Mouse (Mus musculus) bone marrow macrophage, adult 2 months (primary cell): Measurements from ENCODE around the gene Dpm1. TPM values are rescaled to one million over a fixed set of nuclear protein-coding genes. Genes with fewer than 3 reads are reported as not detected.

ENCODE experiments used
- H3K27ac ChIP-seq: 2 replicates; pipeline ENCODE4 v1.5.1; 2012; ENCODE audit warnings: low read depth, low read length; ENCODE audit not compliant: insufficient read depth
- H3K4me1 ChIP-seq: 2 replicates; pipeline ENCODE4 v1.6.1; 2012; ENCODE audit warnings: low read length; ENCODE audit not compliant: control insufficient read depth, insufficient read depth
- H3K4me3 ChIP-seq: 2 replicates; pipeline ENCODE4 v1.5.1; 2012; ENCODE audit warnings: mild to moderate bottlenecking, low read length, moderate library complexity; ENCODE audit not compliant: insufficient read depth
- CTCF ChIP-seq: IDR thresholded peaks from 2 replicates; pipeline ENCODE4 v1.5.1; 2012; ENCODE audit warnings: low read depth, mild to moderate bottlenecking, low read length, moderate library complexity
- POLR2A ChIP-seq: IDR thresholded peaks from 2 replicates; pipeline ENCODE4 v1.6.1; 2012; ENCODE audit warnings: mild to moderate bottlenecking, low read depth, low read length, borderline replicate concordance
- polyA plus RNA-seq: library from polyadenylated mRNA; stranded (reverse); fragments of >200 nt; gene quantifications from 2 replicates; pipeline ENCODE4 v1.2.4, GENCODE M21; 2012; ENCODE audit not compliant: missing spikeins, insufficient read depth, insufficient read length

The Dpm1 gene
- polyA plus RNA-seq = 94.1 and 124 TPM in 2 replicates

DNA sequence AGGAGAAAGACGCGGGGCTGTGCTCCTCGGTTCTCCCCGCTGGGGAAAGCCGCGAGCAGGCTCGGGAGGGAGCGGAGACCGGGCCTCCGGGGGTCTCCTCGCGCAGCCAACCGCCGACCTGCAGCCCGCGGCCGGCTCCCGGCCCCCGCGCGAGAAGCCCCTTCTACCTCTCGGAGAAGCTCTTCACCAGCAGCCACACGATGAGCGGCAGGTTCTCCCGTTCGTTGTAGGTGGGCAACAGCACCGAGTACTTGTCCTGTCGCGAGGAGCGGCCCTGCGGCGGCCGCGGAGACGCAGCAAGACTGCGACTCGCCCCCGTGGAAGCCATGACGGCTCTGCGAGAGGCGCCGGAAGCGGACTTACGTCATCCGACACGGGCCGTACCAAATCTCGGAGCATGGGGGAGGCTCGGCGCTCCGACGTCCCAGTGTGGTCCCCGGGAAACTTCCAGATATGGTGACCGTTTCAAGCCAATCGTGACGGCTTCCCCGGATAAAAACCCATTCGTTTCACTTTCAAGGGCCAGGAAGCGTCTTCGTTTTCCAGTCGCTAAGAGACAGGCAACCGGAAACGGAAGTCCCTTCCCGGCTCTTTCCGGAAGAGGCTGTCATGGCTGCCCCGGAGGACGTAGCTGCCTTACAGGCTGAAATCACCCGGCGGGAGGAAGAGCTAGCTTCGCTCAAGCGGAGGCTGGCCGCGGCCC, at the start of gene Dpm1, which contains the start of the genes Gm20716 and Mocs3:
Dpm1 (minus strand) TSS at position 566 of the 703 bp plus-strand sequence.
Gm20716 (minus strand) TSS at position 339 of the 703 bp plus-strand sequence.
Mocs3 (plus strand) TSS at position 597 of the 703 bp plus-strand sequence.
- Histone ChIP-seq H3K4me3 (peak within 1 kb of the TSS; percentile 80), H3K4me1 (peaks cover 18% of the 10 kb centered on the region), H3K27ac (peak within 1 kb of the TSS; percentile 93)
- TF ChIP-seq CTCF (no peak), POLR2A (no peak)

DNA sequence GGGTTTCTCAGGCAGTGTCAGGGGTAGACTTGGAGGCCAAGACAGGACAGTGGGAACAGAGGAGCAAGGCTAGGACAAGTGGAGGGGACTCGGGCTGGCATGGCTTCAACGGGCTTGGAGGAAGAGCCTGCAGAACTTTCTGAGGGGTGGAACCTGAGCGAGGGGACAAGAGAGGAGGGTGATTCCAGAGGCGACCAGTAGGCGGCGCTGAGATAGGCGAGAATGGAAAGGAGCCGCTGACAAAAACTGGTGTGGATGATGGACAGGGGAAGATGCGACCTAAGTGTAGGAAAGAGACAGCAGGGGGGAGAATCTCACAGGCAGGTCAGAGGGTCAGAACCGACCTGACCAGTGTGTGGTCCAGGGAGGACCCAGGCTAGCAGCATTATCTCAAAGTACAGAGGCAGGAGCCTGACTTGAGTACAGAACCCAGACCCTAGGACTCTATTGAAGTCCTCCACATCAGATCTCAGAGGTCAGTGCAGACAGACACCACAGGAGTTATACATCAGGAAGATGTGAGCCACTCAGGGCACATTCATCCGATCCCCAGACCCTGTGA, 44.1 kb upstream of the Dpm1 start:
- Histone ChIP-seq H3K4me1 (no peaks in the 10 kb centered on the region), H3K27ac (no peak overlapping the region), H3K4me3 (no peak overlapping the region)
- TF ChIP-seq CTCF (peak; percentile 94), POLR2A (no peak)

DNA sequence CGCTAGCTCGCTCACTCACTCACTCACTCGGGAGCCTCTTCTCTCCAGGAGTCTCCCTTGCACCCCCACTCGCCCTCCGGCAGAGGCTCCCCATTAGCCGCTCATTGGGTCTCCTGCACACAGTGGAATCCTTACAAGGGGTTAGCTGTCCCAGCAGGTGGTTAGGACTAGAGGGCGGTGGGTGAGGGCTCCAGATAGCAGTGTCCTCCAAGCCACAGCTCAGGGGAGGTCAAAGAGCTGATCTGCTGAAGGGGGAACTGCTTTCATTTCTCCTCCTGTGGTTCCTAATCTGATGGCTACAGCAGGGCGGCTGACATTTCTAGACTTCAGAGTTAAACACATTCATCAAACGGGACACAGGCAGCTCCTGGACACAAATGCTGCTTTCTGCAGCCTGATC, 43.0 kb upstream of the Dpm1 start:
- Histone ChIP-seq H3K4me3 (peak overlapping the region; percentile 23), H3K27ac (no peak overlapping the region), H3K4me1 (no peaks in the 10 kb centered on the region)
- TF ChIP-seq POLR2A (no peak), CTCF (no peak)

DNA sequence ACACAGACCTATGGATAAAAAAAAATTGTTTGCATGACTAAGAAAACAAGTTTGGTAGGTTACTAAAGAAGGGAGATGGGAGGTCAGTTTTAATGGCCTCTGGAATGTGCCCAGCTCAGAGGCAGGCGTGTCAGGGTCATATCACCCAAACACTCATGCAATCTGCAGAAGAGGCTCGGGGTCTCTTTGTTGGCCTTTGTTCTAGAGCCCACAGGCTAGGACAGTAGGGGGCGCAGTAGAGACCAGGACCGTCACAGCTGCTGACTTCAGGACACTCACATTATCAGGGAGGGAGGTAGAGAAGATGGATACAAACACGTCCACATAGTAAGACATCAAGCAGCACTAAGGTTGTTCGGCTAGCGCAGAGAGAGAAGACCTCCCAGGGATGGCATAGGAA, 37.6 kb upstream of the Dpm1 start:
- Histone ChIP-seq H3K4me1 (no peaks in the 10 kb centered on the region), H3K4me3 (no peak overlapping the region), H3K27ac (no peak overlapping the region)
- TF ChIP-seq POLR2A (no peak), CTCF (no peak)

DNA sequence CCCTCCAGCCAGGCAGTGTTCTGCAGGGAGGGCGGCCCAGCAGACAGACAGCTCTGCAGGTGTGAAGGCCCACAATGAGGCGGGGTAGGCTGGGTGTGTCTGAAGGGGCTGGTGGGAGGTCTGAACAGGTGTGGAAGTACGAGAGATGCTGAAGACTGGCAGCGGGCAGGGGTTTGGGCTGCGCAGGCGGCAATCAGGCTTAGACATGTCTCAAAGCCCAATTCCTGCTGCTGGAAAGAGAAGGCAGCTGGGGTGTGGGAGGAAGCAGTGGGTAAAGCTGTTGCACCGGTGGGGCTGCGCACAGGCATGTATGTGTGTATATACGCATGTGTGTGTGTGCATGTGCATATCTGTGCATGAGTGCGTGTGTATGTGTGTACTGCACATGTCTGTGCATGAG, 30.5 kb upstream of the Dpm1 start:
- Histone ChIP-seq H3K4me1 (no peaks in the 10 kb centered on the region), H3K4me3 (no peak overlapping the region), H3K27ac (no peak overlapping the region)
- TF ChIP-seq POLR2A (no peak), CTCF (no peak)

DNA sequence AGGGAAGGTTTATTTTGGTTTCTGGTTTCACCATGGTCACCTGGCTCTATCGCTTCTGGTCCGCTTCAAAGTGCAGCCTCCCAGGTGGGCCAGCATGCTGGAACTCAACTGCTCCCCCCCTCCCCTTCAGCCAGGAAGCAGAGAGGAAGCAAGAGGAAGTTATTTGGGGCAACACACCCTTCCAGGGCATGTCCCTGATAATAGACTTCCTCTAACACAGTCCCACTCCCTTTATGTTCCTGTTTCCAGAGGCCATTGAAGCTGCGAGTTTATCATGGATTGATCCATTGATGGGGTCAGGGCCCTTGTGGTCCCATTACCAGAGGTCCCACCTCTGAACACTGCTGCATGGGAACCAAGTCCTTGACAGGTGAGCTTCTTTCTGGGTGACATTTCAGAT, 29.7 kb upstream of the Dpm1 start:
- Histone ChIP-seq H3K27ac (no peak overlapping the region), H3K4me1 (no peaks in the 10 kb centered on the region), H3K4me3 (no peak overlapping the region)
- TF ChIP-seq POLR2A (no peak), CTCF (no peak)

DNA sequence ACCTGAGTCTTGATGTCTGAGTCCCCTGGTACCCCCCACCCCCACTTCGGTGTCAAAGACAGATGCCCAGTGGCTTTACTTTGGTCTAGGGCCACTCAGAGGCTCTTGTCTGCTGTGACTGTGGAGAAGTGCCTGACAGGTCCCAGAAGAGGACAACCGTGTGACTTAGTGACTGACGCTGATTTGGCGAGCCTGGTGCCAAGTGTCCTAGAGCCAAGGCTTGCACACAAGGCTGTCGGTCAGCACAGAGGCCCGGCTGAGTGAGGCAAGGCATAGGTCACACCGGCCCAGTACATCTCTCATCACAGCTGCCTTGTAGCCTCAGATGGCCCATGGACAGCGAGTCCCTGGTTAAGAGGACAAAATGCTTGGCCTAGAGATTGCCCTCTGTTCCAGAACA, 28.7 kb upstream of the Dpm1 start:
- H3K4me1 ChIP-seq = no peaks in the 10 kb centered on the region
- H3K4me3 ChIP-seq = no peak overlapping the region
- no peak overlapping the region for H3K27ac ChIP-seq
- no peak for TF ChIP-seq POLR2A
- TF ChIP-seq CTCF = no peak

DNA sequence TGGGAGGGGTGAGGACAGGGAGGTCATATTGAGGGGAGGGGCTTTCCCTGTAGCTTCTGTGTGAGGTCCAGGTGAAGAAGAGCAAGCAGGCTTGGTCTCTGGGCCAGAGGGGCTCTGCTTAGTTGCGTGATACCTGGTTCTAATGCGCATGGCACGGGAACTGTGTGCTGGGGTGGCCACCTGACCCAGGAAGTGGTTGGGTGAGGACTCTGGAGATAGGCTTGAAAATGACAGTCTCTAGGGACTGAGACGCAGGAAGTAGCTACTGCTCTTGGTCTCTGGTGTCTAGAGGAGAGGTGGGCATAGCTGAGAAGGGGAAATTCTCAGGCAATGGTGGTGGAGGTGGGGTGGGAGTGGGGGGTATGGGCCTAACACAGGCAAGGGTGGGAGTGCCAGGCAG, 26.8 kb upstream of the Dpm1 start:
- Histone ChIP-seq H3K4me3 (no peak overlapping the region), H3K27ac (no peak overlapping the region), H3K4me1 (no peaks in the 10 kb centered on the region)
- no peak for TF ChIP-seq CTCF
- TF ChIP-seq POLR2A = no peak

DNA sequence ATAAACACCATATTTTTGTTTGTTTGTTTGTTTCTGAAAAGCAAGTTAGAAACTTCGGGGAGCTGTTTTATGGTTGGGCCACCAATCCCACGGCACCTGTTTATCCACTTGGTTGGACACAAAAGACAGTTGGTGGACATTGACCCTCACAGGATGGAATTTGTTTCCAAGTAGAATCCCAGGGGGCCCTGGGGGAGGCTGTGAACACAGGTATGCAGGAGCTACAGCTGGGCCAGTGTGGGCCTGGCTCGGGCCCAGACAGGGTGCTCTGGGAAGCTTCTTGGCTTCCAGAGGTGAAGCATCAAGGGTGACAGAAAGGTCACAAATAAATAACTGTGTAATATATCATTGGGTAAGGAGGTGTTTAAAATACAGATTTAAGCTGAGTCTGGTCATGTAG, 26.1 kb upstream of the Dpm1 start:
- Histone ChIP-seq H3K4me1 (no peaks in the 10 kb centered on the region), H3K27ac (no peak overlapping the region), H3K4me3 (no peak overlapping the region)
- no peak for TF ChIP-seq POLR2A
- TF ChIP-seq CTCF = no peak

DNA sequence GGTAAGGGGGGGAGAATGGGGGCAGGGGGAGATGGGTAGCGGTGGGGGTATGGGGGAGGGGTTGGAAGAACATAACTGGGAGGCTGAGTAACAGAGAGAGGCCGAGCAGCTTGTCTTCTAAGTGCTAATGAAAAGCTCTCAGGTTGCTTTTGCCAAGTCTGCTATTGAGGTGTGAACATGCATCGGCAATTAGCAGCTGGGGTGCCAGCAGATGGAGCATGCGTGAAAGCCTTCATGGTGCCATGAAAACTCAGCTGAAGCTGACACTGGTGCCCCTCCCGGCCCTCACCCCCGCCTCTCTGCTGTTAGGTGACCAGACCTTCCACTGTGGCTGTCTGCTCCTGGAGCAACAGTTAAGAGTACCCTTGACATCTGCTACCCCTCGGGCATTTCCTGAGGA, 23.4 kb upstream of the Dpm1 start:
- H3K4me3 ChIP-seq = no peak overlapping the region
- no peak overlapping the region for H3K27ac ChIP-seq
- H3K4me1 ChIP-seq = no peaks in the 10 kb centered on the region
- TF ChIP-seq POLR2A = no peak
- TF ChIP-seq CTCF = no peak
